Mouse (Mus musculus): ENCODE data around the gene Il17a. TPM values are rescaled to one million over a fixed set of nuclear protein-coding genes. Genes with fewer than 3 reads are reported as not detected.

The Il17a gene
- polyA plus RNA-seq (2016; fragmentation: Nextera tagmentation; extraction: Ambion mirVana) = not detected in 2 replicates

GRCm38 (mm10) chr1:20730903-20731302 is at the start of gene Il17a:
Gene Il17a, plus strand, starts transcription at chr1:20730905.
- no peaks in the 10 kb centered on the region for H3K36me3 ChIP-seq
- DNase-seq (ENCODE audit: low spot score) = no peak
- H3K27me3 ChIP-seq (ENCODE audit: low read depth, poor library complexity, severe bottlenecking) = no peaks in the 10 kb centered on the region
- no peaks in the 10 kb centered on the region for H3K9me3 ChIP-seq (replicated peaks)
- no peaks in the 10 kb centered on the region for H3K4me1 ChIP-seq
- H3K27ac ChIP-seq = no peak within 1 kb of the TSS
- WGBS = 94% methylated on average over 10 of the region's 10 CpGs
- no peak within 1 kb of the TSS for H3K4me3 ChIP-seq

DNA sequence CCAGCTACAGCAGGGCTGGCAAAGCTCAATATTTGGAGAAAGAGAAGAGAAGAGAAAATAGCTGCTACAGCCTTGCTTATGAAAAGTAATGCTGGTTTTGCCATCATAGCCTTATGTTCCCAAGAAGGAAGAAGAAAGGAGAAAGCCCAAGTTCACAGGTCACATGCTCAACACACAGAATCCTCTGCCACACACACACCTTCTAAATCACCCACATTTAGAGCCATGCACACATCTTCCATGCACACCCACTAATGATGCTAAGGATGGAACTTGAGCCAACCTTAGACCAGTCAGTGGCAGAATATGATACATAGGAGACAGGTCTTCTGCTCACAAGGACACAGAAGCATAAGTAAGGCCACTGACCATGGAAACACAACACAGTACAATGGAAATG is 47.9 kb upstream of the Il17a start:
- H3K4me3 ChIP-seq = no peak overlapping the region
- H3K9me3 ChIP-seq (replicated peaks) = no peaks in the 10 kb centered on the region
- no peak for DNase-seq (ENCODE audit: low spot score)
- no peaks in the 10 kb centered on the region for H3K4me1 ChIP-seq
- no peaks in the 10 kb centered on the region for H3K27me3 ChIP-seq (ENCODE audit: low read depth, poor library complexity, severe bottlenecking)
- H3K27ac ChIP-seq = no peak overlapping the region
- H3K36me3 ChIP-seq = no peaks in the 10 kb centered on the region

- Histone ChIP-seq H3K4me3 (no peak overlapping the region), H3K27ac (no peak overlapping the region), H3K27me3 (ENCODE audit: low read depth, poor library complexity, severe bottlenecking) (no peaks in the 10 kb centered on the region), H3K4me1 (no peaks in the 10 kb centered on the region), H3K36me3 (no peaks in the 10 kb centered on the region), H3K9me3 (replicated peaks) (no peaks in the 10 kb centered on the region)
- no peak for DNase-seq (ENCODE audit: low spot score)
- WGBS = 95% methylated on average over 5 of the region's 5 CpGs
Observed at GRCm38 (mm10) chr1:20683386-20683785, 47.3 kb upstream of the Il17a start.

DNA sequence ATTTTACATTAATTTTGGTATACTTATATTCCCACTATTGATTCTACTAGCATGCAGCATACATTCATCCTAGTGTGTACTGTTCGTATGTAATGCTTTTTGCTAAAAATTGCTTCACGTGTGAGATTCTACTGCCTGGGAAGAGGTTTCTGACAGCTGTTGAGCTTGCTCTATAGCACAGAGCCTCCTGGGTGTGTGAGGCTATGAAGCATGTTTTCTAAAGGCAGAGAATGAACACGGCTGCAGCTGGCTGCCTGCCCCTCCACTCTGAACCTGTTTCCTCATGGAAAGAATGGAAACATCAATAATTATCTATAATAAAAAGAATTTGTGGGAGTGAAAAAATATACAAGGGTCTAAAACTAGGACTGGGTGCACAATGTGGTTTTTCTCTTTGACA is 46.9 kb upstream of the Il17a start:
- Histone ChIP-seq H3K27me3 (ENCODE audit: low read depth, poor library complexity, severe bottlenecking) (no peaks in the 10 kb centered on the region), H3K4me1 (no peaks in the 10 kb centered on the region), H3K9me3 (replicated peaks) (no peaks in the 10 kb centered on the region), H3K36me3 (no peaks in the 10 kb centered on the region), H3K4me3 (no peak overlapping the region), H3K27ac (no peak overlapping the region)
- 94% methylated on average over 3 of the region's 3 CpGs for WGBS
- no peak for DNase-seq (ENCODE audit: low spot score)

- H3K4me3 ChIP-seq = no peak overlapping the region
- no peaks in the 10 kb centered on the region for H3K36me3 ChIP-seq
- 87% methylated on average over 3 of the region's 3 CpGs for WGBS
- H3K27ac ChIP-seq = no peak overlapping the region
- H3K9me3 ChIP-seq (replicated peaks) = no peaks in the 10 kb centered on the region
- no peaks in the 10 kb centered on the region for H3K4me1 ChIP-seq
- no peaks in the 10 kb centered on the region for H3K27me3 ChIP-seq (ENCODE audit: low read depth, poor library complexity, severe bottlenecking)
- no peak for DNase-seq (ENCODE audit: low spot score)
Observed at GRCm38 (mm10) chr1:20684403-20684802, 46.3 kb upstream of the Il17a start.

GRCm38 (mm10) chr1:20685393-20685792 is 45.3 kb upstream of the Il17a start:
- Histone ChIP-seq H3K9me3 (replicated peaks) (no peaks in the 10 kb centered on the region), H3K36me3 (no peaks in the 10 kb centered on the region), H3K27ac (no peak overlapping the region), H3K27me3 (ENCODE audit: low read depth, poor library complexity, severe bottlenecking) (no peaks in the 10 kb centered on the region), H3K4me1 (no peaks in the 10 kb centered on the region), H3K4me3 (no peak overlapping the region)
- DNase-seq (ENCODE audit: low spot score) = no peak
- WGBS = 94% methylated on average over 2 of the region's 2 CpGs

DNA sequence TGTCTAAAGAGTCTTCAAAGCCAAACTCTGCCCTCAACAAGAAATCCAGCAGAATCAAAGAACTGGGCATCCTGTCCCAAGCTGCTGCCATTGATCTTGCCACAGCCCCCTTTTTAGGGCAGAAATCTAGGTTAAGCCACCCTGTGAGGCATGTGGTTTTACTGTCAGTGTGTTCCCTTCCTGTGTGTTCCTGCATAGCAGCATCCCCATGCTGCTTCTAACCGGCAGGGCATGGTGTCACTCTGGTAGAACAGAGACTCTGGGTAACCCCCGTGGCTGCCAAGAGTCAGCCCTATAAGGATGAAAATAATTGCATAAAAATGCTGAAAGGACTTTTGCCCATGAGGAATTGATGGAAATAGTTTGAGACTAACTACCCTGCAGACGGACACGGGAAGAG is 44.8 kb upstream of the Il17a start:
- no peaks in the 10 kb centered on the region for H3K9me3 ChIP-seq (replicated peaks)
- 94% methylated on average over 4 of the region's 4 CpGs for WGBS
- H3K27ac ChIP-seq = no peak overlapping the region
- DNase-seq (ENCODE audit: low spot score) = no peak
- no peak overlapping the region for H3K4me3 ChIP-seq
- H3K27me3 ChIP-seq (ENCODE audit: low read depth, poor library complexity, severe bottlenecking) = no peaks in the 10 kb centered on the region
- no peaks in the 10 kb centered on the region for H3K4me1 ChIP-seq
- no peaks in the 10 kb centered on the region for H3K36me3 ChIP-seq

DNA sequence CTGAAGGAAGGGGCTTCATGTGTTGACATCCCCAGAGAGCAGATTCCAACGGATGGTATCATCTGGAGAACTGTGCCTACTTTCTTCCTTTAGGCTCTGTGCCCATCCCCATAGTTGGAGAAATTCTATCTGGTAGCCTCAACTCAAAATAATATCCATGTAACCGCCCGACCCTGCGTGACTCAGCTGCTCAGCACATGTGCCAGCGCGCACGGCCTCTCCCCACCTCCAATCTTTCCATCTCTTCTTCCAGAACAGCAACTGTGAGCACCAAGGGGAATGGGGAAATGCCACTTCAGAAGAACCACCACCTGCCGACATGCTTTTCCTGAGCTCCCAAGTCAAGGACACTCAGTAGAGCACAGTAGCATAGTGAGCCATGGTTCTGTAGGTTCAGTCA is 39.4 kb upstream of the Il17a start:
- Histone ChIP-seq H3K27ac (no peak overlapping the region), H3K4me3 (no peak overlapping the region), H3K9me3 (replicated peaks) (no peaks in the 10 kb centered on the region), H3K27me3 (ENCODE audit: low read depth, poor library complexity, severe bottlenecking) (no peaks in the 10 kb centered on the region), H3K4me1 (no peaks in the 10 kb centered on the region), H3K36me3 (no peaks in the 10 kb centered on the region)
- no peak for DNase-seq (ENCODE audit: low spot score)
- 94% methylated on average over 8 of the region's 8 CpGs for WGBS

DNA sequence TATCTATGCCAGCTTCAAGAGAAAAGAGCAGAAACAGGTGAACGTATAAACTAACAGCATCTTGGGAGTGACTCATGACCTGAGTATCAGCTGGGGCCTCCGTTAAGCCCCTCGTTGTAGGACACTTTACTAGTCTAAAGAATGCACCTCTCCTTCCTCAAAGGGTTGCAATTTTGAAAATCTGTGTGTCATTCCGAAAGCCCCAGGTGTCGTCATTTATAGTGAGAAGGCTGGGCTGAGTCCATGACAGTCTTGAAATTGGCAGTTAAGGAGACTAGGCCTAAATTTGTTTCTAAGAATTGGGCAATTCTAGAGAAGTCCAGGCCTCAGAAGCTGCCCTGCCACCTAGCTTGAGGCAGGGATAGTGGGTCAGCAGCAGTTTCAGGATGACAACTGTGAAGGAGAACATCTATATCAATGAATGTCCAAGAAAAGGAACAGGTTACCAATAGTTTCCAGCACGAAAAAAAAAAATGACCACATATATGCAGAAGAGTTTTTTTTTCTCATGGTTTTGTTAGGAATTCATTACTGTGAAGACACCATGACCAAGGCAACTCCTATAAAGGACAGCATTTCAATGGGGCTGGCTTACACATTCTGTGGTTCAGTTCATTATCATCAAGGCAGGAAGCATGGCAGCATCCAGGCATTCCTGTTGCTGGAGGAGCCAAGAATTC is 36.9 kb upstream of the Il17a start:
- Histone ChIP-seq H3K27ac (no peak overlapping the region), H3K36me3 (no peaks in the 10 kb centered on the region), H3K9me3 (replicated peaks) (no peaks in the 10 kb centered on the region), H3K27me3 (ENCODE audit: low read depth, poor library complexity, severe bottlenecking) (no peaks in the 10 kb centered on the region), H3K4me3 (no peak overlapping the region), H3K4me1 (no peaks in the 10 kb centered on the region)
- WGBS = 85% methylated on average over 6 of the region's 6 CpGs
- DNase-seq (ENCODE audit: low spot score) = no peak

- WGBS = 73% methylated on average over 3 of the region's 3 CpGs
- peaks cover 3% of the 10 kb centered on the region; the same call in 1 of the 2 replicates for H3K4me1 ChIP-seq
- H3K4me3 ChIP-seq = no peak overlapping the region
- H3K9me3 ChIP-seq (replicated peaks) = no peaks in the 10 kb centered on the region
- no peak for DNase-seq (ENCODE audit: low spot score)
- H3K27ac ChIP-seq = no peak overlapping the region
- H3K27me3 ChIP-seq (ENCODE audit: low read depth, poor library complexity, severe bottlenecking) = no peaks in the 10 kb centered on the region
- H3K36me3 ChIP-seq = no peaks in the 10 kb centered on the region
Observed at GRCm38 (mm10) chr1:20700011-20700410, 30.7 kb upstream of the Il17a start.

DNA sequence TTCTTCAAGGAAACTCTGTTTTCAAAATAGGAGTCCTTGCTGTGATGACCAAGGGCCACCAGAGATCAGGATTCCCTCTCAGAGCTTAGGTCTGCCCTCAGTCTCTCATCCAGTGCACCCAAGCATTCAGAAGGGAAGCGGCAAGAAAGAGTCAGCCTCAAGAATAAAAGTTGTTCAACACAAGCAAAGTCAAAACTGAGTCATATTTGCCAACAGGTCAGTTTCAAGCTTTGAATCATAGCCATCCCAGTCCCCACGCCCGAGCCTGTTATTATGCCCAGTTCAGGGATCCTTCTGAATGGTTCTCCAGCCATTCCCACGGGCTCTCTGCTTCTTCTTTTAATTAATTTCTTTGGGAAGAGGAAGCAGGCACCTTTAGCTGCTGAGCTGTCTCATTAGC is 5.9 kb downstream of the Il17a start:
- Histone ChIP-seq H3K27me3 (ENCODE audit: low read depth, poor library complexity, severe bottlenecking) (no peaks in the 10 kb centered on the region), H3K4me3 (no peak overlapping the region), H3K9me3 (replicated peaks) (no peaks in the 10 kb centered on the region), H3K36me3 (no peaks in the 10 kb centered on the region), H3K4me1 (no peaks in the 10 kb centered on the region), H3K27ac (no peak overlapping the region)
- no peak for DNase-seq (ENCODE audit: low spot score)
- WGBS = 85% methylated on average over 4 of the region's 4 CpGs

GRCm38 (mm10) chr1:20738483-20738882 is 7.8 kb downstream of the Il17a start:
- WGBS = 88% methylated on average over 2 of the region's 2 CpGs
- Histone ChIP-seq H3K4me1 (no peaks in the 10 kb centered on the region), H3K9me3 (replicated peaks) (no peaks in the 10 kb centered on the region), H3K36me3 (no peaks in the 10 kb centered on the region), H3K27ac (no peak overlapping the region), H3K27me3 (ENCODE audit: low read depth, poor library complexity, severe bottlenecking) (no peaks in the 10 kb centered on the region), H3K4me3 (no peak overlapping the region)
- DNase-seq (ENCODE audit: low spot score) = no peak

- H3K4me3 ChIP-seq = no peak overlapping the region
- 80% methylated on average over 3 of the region's 3 CpGs for WGBS
- no peaks in the 10 kb centered on the region for H3K4me1 ChIP-seq
- H3K36me3 ChIP-seq = no peaks in the 10 kb centered on the region
- no peak overlapping the region for H3K27ac ChIP-seq
- no peaks in the 10 kb centered on the region for H3K27me3 ChIP-seq (ENCODE audit: low read depth, poor library complexity, severe bottlenecking)
- no peaks in the 10 kb centered on the region for H3K9me3 ChIP-seq (replicated peaks)
- no peak for DNase-seq (ENCODE audit: low spot score)
Observed at GRCm38 (mm10) chr1:20740496-20740998, 9.8 kb downstream of the Il17a start.

DNA sequence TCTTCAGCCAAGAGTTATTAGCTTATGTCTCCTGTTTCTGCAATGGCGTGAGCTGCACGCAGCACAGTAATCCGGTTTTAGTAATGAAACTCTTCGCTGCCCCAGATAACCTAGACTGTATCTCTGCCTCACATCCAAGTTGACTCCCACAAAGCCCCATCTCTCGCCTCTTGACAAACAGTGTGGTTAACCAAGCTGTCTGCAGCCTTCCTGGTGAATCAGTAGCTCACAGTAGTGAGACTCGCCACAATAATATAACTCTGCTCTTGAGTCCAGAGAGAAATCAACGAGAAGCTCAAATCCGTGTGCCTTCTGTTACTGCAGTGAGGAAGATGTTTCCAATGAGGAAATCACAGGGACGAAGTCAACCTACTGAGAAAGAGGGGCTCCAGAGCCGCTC is 23.7 kb downstream of the Il17a start:
- Histone ChIP-seq H3K9me3 (replicated peaks) (no peaks in the 10 kb centered on the region), H3K4me3 (no peak overlapping the region), H3K27me3 (ENCODE audit: low read depth, poor library complexity, severe bottlenecking) (no peaks in the 10 kb centered on the region), H3K36me3 (no peaks in the 10 kb centered on the region), H3K27ac (no peak overlapping the region), H3K4me1 (no peaks in the 10 kb centered on the region)
- 86% methylated on average over 10 of the region's 10 CpGs for WGBS
- no peak for DNase-seq (ENCODE audit: low spot score)

Data from limb, embryonic 10.5 days (tissue).